15 mouse cellular contexts compared by ENCODE assay signal in genomic region chr19:46989479-46990152, GRCm38 (mm10). TPM values are rescaled to one million over a fixed set of nuclear protein-coding genes. Genes with fewer than 3 reads are reported as not detected.
A peak's percentile ranks its signal among the peaks of the same experiment; 100 is the strongest.
DNase-seq lines count a peak whose midpoint lies in the region; ATAC-seq and TF ChIP-seq lines count a peak whose summit lies in the region.
"Had no signal": no experiment of that assay in that cellular context is flagged by ENCODE, and none has a peak within 500 bp of the region (broad histone marks: within the 10 kb centered on the region; RNA-seq: fewer than 3 reads in every experiment).

No protein-coding gene starts in this region.

- H3K9ac ChIP-seq in forebrain, postnatal 0 days, result no peak overlapping the region
- H3K9ac ChIP-seq in midbrain, embryonic 13.5 days (replicated peaks), result no peak overlapping the region
- H3K9ac ChIP-seq in midbrain, embryonic 14.5 days (replicated peaks; ENCODE audit: low read length), result no peak overlapping the region
- H3K9ac ChIP-seq: hindbrain, embryonic 13.5 days had no signal

- H3K36me3 ChIP-seq in forebrain, embryonic 10.5 days (replicated peaks), result no peaks in the 10 kb centered on the region
- H3K36me3 ChIP-seq in forebrain, postnatal 0 days (ENCODE audit: insufficient read depth), result no peaks in the 10 kb centered on the region
- no peaks in the 10 kb centered on the region for H3K36me3 ChIP-seq in midbrain, embryonic 13.5 days
- no peaks in the 10 kb centered on the region for H3K36me3 ChIP-seq in midbrain, embryonic 14.5 days (ENCODE audit: control insufficient read depth, insufficient read depth, low read length)
- H3K36me3 ChIP-seq in limb, embryonic 10.5 days, result no peaks in the 10 kb centered on the region
- H3K36me3 ChIP-seq: hindbrain, embryonic 13.5 days had no signal

- ATAC-seq in forebrain, postnatal 0 days, result no peak
- 0 out of 2 replicates have a peak, but pooled peaks have one; percentile 11 for ATAC-seq in midbrain, embryonic 13.5 days
- ATAC-seq in midbrain, embryonic 14.5 days (ENCODE audit: low FRiP score, low TSS enrichment), result no peak

- no peaks in the 10 kb centered on the region for H3K9me3 ChIP-seq in forebrain, embryonic 10.5 days
- H3K9me3 ChIP-seq in forebrain, postnatal 0 days (ENCODE audit: low read length), result no peaks in the 10 kb centered on the region
- H3K9me3 ChIP-seq in midbrain, embryonic 13.5 days, result no peaks in the 10 kb centered on the region
- H3K9me3 ChIP-seq in midbrain, embryonic 14.5 days (ENCODE audit: control insufficient read depth, low read length), result no peaks in the 10 kb centered on the region
- H3K9me3 ChIP-seq in limb, embryonic 10.5 days (replicated peaks), result no peaks in the 10 kb centered on the region
- H3K9me3 ChIP-seq: hindbrain, embryonic 13.5 days had no signal

- H3K4me3 ChIP-seq in forebrain, embryonic 10.5 days, result no peak overlapping the region
- H3K4me3 ChIP-seq in forebrain, postnatal 0 days (ENCODE audit: low read depth, low read length), result no peak overlapping the region
- H3K4me3 ChIP-seq in midbrain, embryonic 13.5 days (replicated peaks), result no peak overlapping the region
- H3K4me3 ChIP-seq in midbrain, embryonic 14.5 days (replicated peaks; ENCODE audit: low read depth, low read length), result no peak overlapping the region
- H3K4me3 ChIP-seq in limb, embryonic 10.5 days, result no peak overlapping the region
- H3K4me3 ChIP-seq: hindbrain, embryonic 13.5 days; layer of hippocampus, adult 2 months had no signal

- 89% methylated on average over 20 of the region's 20 CpGs for WGBS in forebrain, embryonic 10.5 days
- WGBS in forebrain, postnatal 0 days, result 70% methylated on average over 20 of the region's 20 CpGs
- 80% methylated on average over 20 of the region's 20 CpGs for WGBS in midbrain, embryonic 13.5 days
- 75% methylated on average over 20 of the region's 20 CpGs for WGBS in midbrain, embryonic 14.5 days
- 79% methylated on average over 20 of the region's 20 CpGs for WGBS in limb, embryonic 10.5 days

- H3K4me2 ChIP-seq in forebrain, postnatal 0 days (ENCODE audit: low read depth), result no peak overlapping the region
- no peak overlapping the region for H3K4me2 ChIP-seq in midbrain, embryonic 13.5 days (replicated peaks)
- H3K4me2 ChIP-seq in midbrain, embryonic 14.5 days (ENCODE audit: low read length), result no peak overlapping the region
- H3K4me2 ChIP-seq: hindbrain, embryonic 13.5 days had no signal

- peaks cover 31% of the 10 kb centered on the region for H3K4me1 ChIP-seq in forebrain, embryonic 10.5 days
- no peaks in the 10 kb centered on the region for H3K4me1 ChIP-seq in forebrain, postnatal 0 days (ENCODE audit: insufficient read depth)
- peaks cover 16% of the 10 kb centered on the region for H3K4me1 ChIP-seq in midbrain, embryonic 13.5 days (replicated peaks)
- 0 out of 2 replicates have a peak, but pooled peaks cover 2% of the 10 kb centered on the region for H3K4me1 ChIP-seq in midbrain, embryonic 14.5 days (ENCODE audit: control insufficient read depth, insufficient read depth, low read length)
- H3K4me1 ChIP-seq in limb, embryonic 10.5 days, result peaks cover 13% of the 10 kb centered on the region

- TF ChIP-seq CTCF in forebrain, postnatal 0 days (IDR thresholded peaks at IDR 0.05; ENCODE audit: low read depth), result no peak

- H3K27me3 ChIP-seq in forebrain, embryonic 10.5 days (ENCODE audit: poor library complexity, severe bottlenecking), result no peaks in the 10 kb centered on the region
- no peaks in the 10 kb centered on the region for H3K27me3 ChIP-seq in forebrain, postnatal 0 days (ENCODE audit: insufficient read depth, low read length)
- H3K27me3 ChIP-seq in midbrain, embryonic 13.5 days, result no peaks in the 10 kb centered on the region
- no peaks in the 10 kb centered on the region for H3K27me3 ChIP-seq in midbrain, embryonic 14.5 days (ENCODE audit: control insufficient read depth, insufficient read depth, low read length)
- no peaks in the 10 kb centered on the region for H3K27me3 ChIP-seq in limb, embryonic 10.5 days (ENCODE audit: low read depth, poor library complexity, severe bottlenecking)
- H3K27me3 ChIP-seq: hindbrain, embryonic 13.5 days had no signal

- peak overlapping the region; percentile 25; the same call in 1 of the 2 replicates for H3K27ac ChIP-seq in forebrain, embryonic 10.5 days
- no peak overlapping the region for H3K27ac ChIP-seq in forebrain, postnatal 0 days (ENCODE audit: low read depth, low read length)
- H3K27ac ChIP-seq in midbrain, embryonic 13.5 days, result no peak overlapping the region
- H3K27ac ChIP-seq in midbrain, embryonic 14.5 days (replicated peaks; ENCODE audit: low read depth, low read length), result no peak overlapping the region
- H3K27ac ChIP-seq in limb, embryonic 10.5 days, result no peak overlapping the region
- H3K27ac ChIP-seq: hindbrain, embryonic 13.5 days; layer of hippocampus, adult 2 months had no signal

- no peak for DNase-seq in forebrain, embryonic 10.5 days (ENCODE audit: extremely low spot score, low spot score)
- no peak for DNase-seq in forebrain, postnatal 0 days
- DNase-seq in midbrain, embryonic 14.5 days, result no peak
- DNase-seq in kidney, postnatal 14 days, result peak; percentile 42
- no peak for DNase-seq in embryo, embryonic 10 days (ENCODE audit: low spot score)
- no peak for DNase-seq in ovary, postnatal 10 days (ENCODE audit: low spot score)
- DNase-seq in limb, embryonic 10.5 days (ENCODE audit: low spot score), result no peak
- DNase-seq: cerebellum, postnatal 36 days; left cerebral cortex, postnatal 4 days; thymus, adult 18-20 months had no signal

RNA-seq across cellular contexts. Expression of gene Ina, which starts 24.9 kb away (rescaled TPM):
- 9.1 and 15.8 TPM in 2 replicates for polyA plus RNA-seq in forebrain, embryonic 10.5 days (2016; fragmentation: Nextera tagmentation; extraction: Ambion mirVana)
- 115 and 156 TPM in 2 replicates for total RNA-seq in forebrain, postnatal 0 days (2014; rRNA removed)
- polyA plus RNA-seq in forebrain, postnatal 0 days (2015; fragmentation: Nextera tagmentation; extraction: Ambion mirVana), result 189 and 260 TPM in 2 replicates
- polyA plus RNA-seq in midbrain, embryonic 13.5 days (2015; fragmentation: Nextera tagmentation; extraction: Ambion mirVana), result 481 and 511 TPM in 2 replicates
- 605 and 611 TPM in 2 replicates for polyA plus RNA-seq in midbrain, embryonic 14.5 days (2014; fragmentation: Nextera tagmentation; extraction: Ambion mirVana)
- 0.11 and 0.15 TPM in 2 replicates for polyA plus RNA-seq in limb, embryonic 10.5 days (2016; fragmentation: Nextera tagmentation; extraction: Ambion mirVana)
- total RNA-seq: gastrocnemius, adult 18-20 months; megakaryocyte progenitor cell, adult 5-6 weeks had no signal

RNA-seq across cellular contexts. Expression of gene Nt5c2, which starts 25.3 kb away (rescaled TPM):
- polyA plus RNA-seq in forebrain, embryonic 10.5 days (2016; fragmentation: Nextera tagmentation; extraction: Ambion mirVana), result 70.5 and 71.1 TPM in 2 replicates
- 51.8 and 69.5 TPM in 2 replicates for total RNA-seq in forebrain, postnatal 0 days (2014; rRNA removed)
- polyA plus RNA-seq in forebrain, postnatal 0 days (2015; fragmentation: Nextera tagmentation; extraction: Ambion mirVana), result 74.1 and 80.4 TPM in 2 replicates
- 96.0 and 97.2 TPM in 2 replicates for polyA plus RNA-seq in midbrain, embryonic 13.5 days (2015; fragmentation: Nextera tagmentation; extraction: Ambion mirVana)
- polyA plus RNA-seq in midbrain, embryonic 14.5 days (2014; fragmentation: Nextera tagmentation; extraction: Ambion mirVana), result 89.9 and 91.1 TPM in 2 replicates
- polyA plus RNA-seq in limb, embryonic 10.5 days (2016; fragmentation: Nextera tagmentation; extraction: Ambion mirVana), result 75.4 and 89.8 TPM in 2 replicates

Comparison
In these comparisons a context has a peak if more than half of its experiments do, and no peak if none do; other contexts are left out.
1. RNA of gene Ina, which starts 24.9 kb away (polyA plus RNA-seq): 605 to 611 TPM in midbrain, embryonic 14.5 days, 481 to 511 TPM in midbrain, embryonic 13.5 days and 189 to 260 TPM in forebrain, postnatal 0 days; 9.1 to 15.8 TPM in forebrain, embryonic 10.5 days and 0.11 to 0.15 TPM in limb, embryonic 10.5 days; every median in the first group is over 10 times any median in the second.